Mouse (Mus musculus) ES-E14 (cell line): Measurements from ENCODE around the gene Setd1a. TPM values are rescaled to one million over a fixed set of nuclear protein-coding genes. Genes with fewer than 3 reads are reported as not detected.

Experiments used
- DNase-seq: peaks from one replicate; pipeline ENCODE4 v3.0.0-alpha.2; 2013; ENCODE audit warnings: low read depth, low spot score
- H3K27ac ChIP-seq: 2 replicates; pipeline ENCODE4 v1.5.1; 2012; ENCODE audit warnings: low read depth, mild to moderate bottlenecking, low read length, moderate library complexity, mixed read lengths; ENCODE audit not compliant: poor library complexity, insufficient read depth, severe bottlenecking
- H3K36me3 ChIP-seq: 2 replicates; pipeline ENCODE4 v1.6.1; 2012; ENCODE audit warnings: mild to moderate bottlenecking, low read length, moderate library complexity, mixed read lengths; ENCODE audit not compliant: control insufficient read depth, poor library complexity, insufficient read depth, severe bottlenecking
- H3K4me1 ChIP-seq, 2 experiments: fragments of 150-350 bp in 1 of 2; sonication (generic) in 1 of 2; 2 replicates each; pipeline ENCODE4 v1.6.1; 2012; ENCODE audit warnings: low read length in 2 of 2, mild to moderate bottlenecking in 1 of 2, mixed read lengths in 1 of 2; ENCODE audit not compliant: control insufficient read depth in 2 of 2, insufficient read depth in 2 of 2, poor library complexity in 1 of 2
- H3K4me3 ChIP-seq, 2 experiments: fragments of 150-350 bp in 1 of 2; sonication (generic) in 1 of 2; 2 replicates each; pipeline ENCODE4 v1.5.1; 2012; ENCODE audit warnings: low read length in 2 of 2, low read depth in 1 of 2, mild to moderate bottlenecking in 1 of 2, mixed read lengths in 1 of 2; ENCODE audit not compliant: insufficient read depth in 1 of 2, poor library complexity in 1 of 2, severe bottlenecking in 1 of 2
- H3K9ac ChIP-seq: 2 replicates; pipeline ENCODE4 v1.6.1; 2012; ENCODE audit warnings: low read depth, mild to moderate bottlenecking, low read length, mixed read lengths; ENCODE audit not compliant: poor library complexity, insufficient read depth, severe bottlenecking
- H3K9me3 ChIP-seq: fragments of 150-350 bp; sonication (generic); 2 replicates; pipeline ENCODE4 v1.6.1; 2012; ENCODE audit warnings: low read depth, mild to moderate bottlenecking, low read length; ENCODE audit not compliant: control insufficient read depth, insufficient read depth
- CHD2 ChIP-seq: IDR thresholded peaks from 2 replicates; pipeline ENCODE4 v1.6.1; 2014; ENCODE audit warnings: mild to moderate bottlenecking, low read depth, low read length, inconsistent platforms
- HCFC1 ChIP-seq: IDR thresholded peaks from 2 replicates; pipeline ENCODE4 v1.6.1; 2012; ENCODE audit warnings: low read length, inconsistent platforms, borderline replicate concordance; ENCODE audit not compliant: insufficient read depth
- MAFK ChIP-seq: IDR thresholded peaks from 2 replicates; pipeline ENCODE4 v1.6.1; 2014; ENCODE audit warnings: mild to moderate bottlenecking, low read depth, low read length, inconsistent platforms; ENCODE audit not compliant: insufficient read depth
- ZC3H11A ChIP-seq: IDR thresholded peaks from 2 replicates; pipeline ENCODE4 v1.6.1; 2012; ENCODE audit warnings: low read depth, mild to moderate bottlenecking, inconsistent platforms, low read length, borderline replicate concordance
- ZNF384 ChIP-seq: IDR thresholded peaks from 2 replicates; pipeline ENCODE4 v1.6.1; 2012; ENCODE audit warnings: low read depth, low read length, inconsistent platforms
- in situ Hi-C, 2 experiments: fragments of 600-800 bp; cut with MboI; formaldehyde crosslinking; loops; one replicate each; pipeline ENCODE4 v1.15.1; 2025; ENCODE audit warnings: low sequenced_read_pairs in 2 of 2, inconsistent platforms in 1 of 2; ENCODE audit not compliant: unreplicated experiment in 2 of 2
- total RNA-seq: library from RNA; depleted of rRNA; stranded (reverse); fragments of 300-350 nt; gene quantifications from 2 replicates; pipeline ENCODE4 v1.2.3, GENCODE M21; 2012

Setd1a gene
- total RNA-seq, 1 experiment, result 22.6 TPM

DNA sequence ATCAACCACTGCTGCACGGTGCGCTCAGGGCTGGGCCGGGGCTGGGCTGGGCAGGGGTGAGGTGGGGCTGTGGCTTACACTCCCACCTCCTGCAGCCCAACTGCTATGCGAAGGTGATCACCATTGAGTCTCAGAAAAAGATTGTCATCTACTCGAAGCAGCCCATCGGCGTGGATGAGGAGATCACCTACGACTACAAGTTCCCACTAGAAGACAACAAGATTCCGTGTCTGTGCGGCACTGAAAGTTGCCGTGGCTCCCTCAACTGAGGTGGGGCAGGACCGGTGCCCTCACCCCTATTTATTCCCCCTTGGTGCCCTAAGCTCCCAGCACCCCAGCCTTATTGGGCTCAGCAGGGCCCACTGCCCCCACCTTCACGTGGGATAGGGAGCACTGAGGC lies 22.7 kb downstream of the Setd1a start:
- in situ Hi-C loops, result no loop called here
- Histone ChIP-seq H3K9ac (no peak overlapping the region), H3K9me3 (no peaks in the 10 kb centered on the region), H3K36me3 (peaks cover 54% of the 10 kb centered on the region), H3K27ac (no peak overlapping the region), H3K4me1 (peaks cover 0 to 5% of the 10 kb centered on the region in 2 experiments; a peak in 1 of 4 replicates), H3K4me3 (no peak overlapping the region)
- TF ChIP-seq MAFK, result no peak
- TF ChIP-seq ZC3H11A, result no peak
- no peak for TF ChIP-seq CHD2
- TF ChIP-seq HCFC1, result no peak
- no peak for TF ChIP-seq ZNF384
- DNase-seq, result no peak

- Histone ChIP-seq H3K9ac (no peak overlapping the region), H3K9me3 (no peaks in the 10 kb centered on the region), H3K36me3 (peaks cover 54% of the 10 kb centered on the region), H3K4me1 (peaks cover 0 to 5% of the 10 kb centered on the region in 2 experiments; a peak in 1 of 4 replicates), H3K27ac (no peak overlapping the region), H3K4me3 (no peak overlapping the region)
- in situ Hi-C loops, result no loop called here
- no peak for DNase-seq
- TF ChIP-seq ZC3H11A (no peak), ZNF384 (no peak), MAFK (no peak), HCFC1 (no peak), CHD2 (no peak)
These were observed 23.3 kb downstream of the Setd1a start for GRCm38 (mm10) chr7:127799738-127800137.

DNA sequence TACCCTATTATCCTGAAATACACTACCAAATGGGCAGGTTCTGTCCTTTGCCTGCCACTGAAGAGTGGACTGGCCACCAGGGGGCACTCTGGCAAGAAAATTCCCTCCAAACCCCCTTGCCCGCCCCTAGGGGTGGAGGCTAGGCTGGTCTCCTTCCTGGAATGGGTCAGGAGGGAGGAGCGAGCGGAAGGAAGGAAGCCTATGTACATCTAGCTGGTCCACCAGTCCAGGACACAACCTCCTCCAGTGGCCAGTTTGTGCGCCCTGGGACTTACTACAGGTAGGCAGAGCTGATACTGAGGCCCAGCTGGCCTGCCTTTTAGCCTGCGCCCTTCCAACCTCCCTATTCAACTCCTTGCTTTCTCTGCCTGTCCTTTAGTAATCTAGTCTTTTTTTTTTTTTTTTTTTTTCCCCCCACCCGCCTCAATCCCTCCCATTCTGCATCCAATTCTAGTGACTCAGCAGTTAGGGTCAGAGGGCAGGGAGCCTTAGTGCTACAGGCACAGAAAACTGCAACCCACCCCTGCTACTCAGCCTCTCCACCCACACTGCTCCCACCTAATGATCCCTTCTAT lies 24.1 kb downstream of the Setd1a start, which contains the start of gene Hsd3b7:
TSS of gene Hsd3b7 (plus strand) at position 170 of the 575 bp plus-strand sequence.
- Histone ChIP-seq H3K9ac (peak within 1 kb of the TSS; percentile 40), H3K36me3 (peaks cover 50% of the 10 kb centered on the region), H3K4me1 (peaks cover 0 to 5% of the 10 kb centered on the region in 2 experiments; a peak in 1 of 4 replicates), H3K9me3 (no peaks in the 10 kb centered on the region), H3K4me3 (peak within 1 kb of the TSS; percentile 3 to 61; a peak in 3 of 4 replicates), H3K27ac (no peak within 1 kb of the TSS)
- in situ Hi-C loops, result no loop called here
- peak; percentile 24; the same call in 1 of the 2 replicates for TF ChIP-seq MAFK
- peak; percentile 61; the same call in 1 of the 2 replicates for TF ChIP-seq ZNF384
- TF ChIP-seq ZC3H11A, result peak; percentile 60; the same call in 1 of the 2 replicates
- TF ChIP-seq CHD2, result no peak; the same call in 1 of the 2 replicates
- TF ChIP-seq HCFC1, result 0 out of 2 replicates have a peak, but pooled peaks have one; percentile 49
- peak; percentile 92 for DNase-seq

DNA sequence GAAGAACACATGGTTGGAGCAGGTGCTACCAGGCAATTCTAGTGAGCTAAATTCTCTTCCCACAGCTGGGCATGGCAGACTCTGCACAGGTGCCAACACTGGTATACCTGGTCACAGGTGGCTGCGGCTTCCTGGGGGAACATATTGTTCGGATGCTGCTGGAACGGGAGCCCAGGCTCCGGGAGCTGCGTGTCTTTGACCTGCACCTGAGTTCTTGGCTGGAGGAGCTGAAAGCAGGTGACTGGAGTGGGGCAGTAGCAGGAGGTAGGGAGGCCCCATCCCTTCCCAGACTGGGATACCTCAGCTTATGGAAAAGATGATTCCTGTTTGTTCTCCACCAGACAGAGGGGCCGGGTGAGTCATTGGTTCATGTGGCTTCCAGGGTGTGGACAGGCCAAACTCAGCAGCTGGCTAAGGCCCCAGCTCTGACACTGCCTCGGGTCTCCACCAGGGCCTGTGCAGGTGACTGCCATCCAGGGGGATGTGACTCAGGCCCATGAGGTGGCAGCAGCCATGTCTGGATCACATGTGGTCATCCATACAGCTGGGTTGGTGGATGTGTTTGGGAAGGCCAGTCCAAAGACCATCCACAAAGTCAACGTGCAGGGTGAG lies 24.6 kb downstream of the Setd1a start:
- peak overlapping the region; percentile 3 to 61; a peak in 2 of 4 replicates for H3K4me3 ChIP-seq
- in situ Hi-C loops, result no loop called here

More for the DNA sequence above, 24.6 kb downstream of the Setd1a start:
- no peaks in the 10 kb centered on the region for H3K9me3 ChIP-seq
- H3K27ac ChIP-seq, result no peak overlapping the region
- H3K4me1 ChIP-seq, result peaks cover 0 to 5% of the 10 kb centered on the region in 2 experiments; a peak in 1 of 4 replicates
- H3K9ac ChIP-seq, result peak overlapping the region; percentile 40
- DNase-seq, result no peak
- TF ChIP-seq ZNF384, result no peak
- no peak for TF ChIP-seq MAFK
- no peak for TF ChIP-seq HCFC1
- TF ChIP-seq CHD2, result no peak
- no peak for TF ChIP-seq ZC3H11A
- H3K36me3 ChIP-seq, result peaks cover 44% of the 10 kb centered on the region
